Mouse (Mus musculus) myocyte (in vitro differentiated cells): Measurements from ENCODE around the gene Tap2.

Experiments
- CEBPB ChIP-seq: IDR thresholded peaks from 2 replicates; pipeline ENCODE4 v1.6.1; 2011; ENCODE audit warnings: mild to moderate bottlenecking, moderate library complexity; ENCODE audit not compliant: poor library complexity, insufficient read depth, severe bottlenecking
- MAX ChIP-seq: IDR thresholded peaks from one replicate; pipeline ENCODE4 v1.6.1; 2011; ENCODE audit warnings: low read depth, mild to moderate bottlenecking, control low read depth
- MYOG ChIP-seq, 3 experiments: IDR thresholded peaks; one replicate each; pipeline ENCODE4 v1.6.1; 2011; ENCODE audit warnings: control low read depth in 2 of 3, low read depth in 2 of 3, mild to moderate bottlenecking in 2 of 3; ENCODE audit not compliant: insufficient read length in 2 of 3, control insufficient read depth in 1 of 3, insufficient read depth in 1 of 3
- POLR2A ChIP-seq: IDR thresholded peaks from one replicate; pipeline ENCODE4 v1.6.1; 2011; ENCODE audit warnings: low read depth, mild to moderate bottlenecking, control low read depth, moderate library complexity; ENCODE audit not compliant: insufficient read length
- POLR2AphosphoS2 ChIP-seq: IDR thresholded peaks from one replicate; pipeline ENCODE4 v1.6.1; 2011; ENCODE audit warnings: low read depth, control low read depth; ENCODE audit not compliant: insufficient read length

GRCm38 (mm10) chr17:34169279-34169678 is 34.0 kb upstream of the Tap2 start:
- no peak for TF ChIP-seq MAX
- no peak for TF ChIP-seq POLR2A
- TF ChIP-seq CEBPB: no peak
- no peak for TF ChIP-seq MYOG (IDR thresholded peaks at IDR 0.05; ENCODE audit: control insufficient read depth in 1 of 3, insufficient read depth in 1 of 3, insufficient read length in 2 of 3, low read depth in 2 of 3)
- TF ChIP-seq POLR2AphosphoS2: no peak
